Mouse (Mus musculus): ENCODE data around the gene Gm10340. TPM values are rescaled to one million over a fixed set of nuclear protein-coding genes. Genes with fewer than 3 reads are reported as not detected.
"Not testable (repeated sequence)": the region's sequence is repeated elsewhere in the genome, so short reads cannot be mapped to it uniquely, and the experiment has no call there.

Gm10340 gene
- polyA plus RNA-seq (2016; fragmentation: Nextera tagmentation; extraction: Ambion mirVana) = not detected in 2 replicates

GRCm38 (mm10) chr14:3133697-3134096, at the start of gene Gm10340:
TSS of gene Gm10340 (plus strand) at chr14:3133997.
- not testable (repeated sequence) for H3K9me3 ChIP-seq (replicated peaks); DNase-seq (ENCODE audit: low spot score)

GRCm38 (mm10) chr14:3116051-3116450, 17.7 kb upstream of the Gm10340 start:
- not testable (repeated sequence) for H3K9me3 ChIP-seq (replicated peaks); H3K4me1 ChIP-seq; H3K4me3 ChIP-seq; H3K27ac ChIP-seq; H3K27me3 ChIP-seq (ENCODE audit: low read depth, poor library complexity, severe bottlenecking); DNase-seq (ENCODE audit: low spot score); H3K36me3 ChIP-seq
- 93% methylated on average over 20 of the region's 25 CpGs for WGBS

More at GRCm38 (mm10) chr14:3133697-3134096, at the start of gene Gm10340:
- H3K4me1 ChIP-seq; H3K27me3 ChIP-seq (ENCODE audit: low read depth, poor library complexity, severe bottlenecking); H3K27ac ChIP-seq; H3K4me3 ChIP-seq; H3K36me3 ChIP-seq: not testable (repeated sequence)
- 83% methylated on average over 2 of the region's 3 CpGs for WGBS

DNA sequence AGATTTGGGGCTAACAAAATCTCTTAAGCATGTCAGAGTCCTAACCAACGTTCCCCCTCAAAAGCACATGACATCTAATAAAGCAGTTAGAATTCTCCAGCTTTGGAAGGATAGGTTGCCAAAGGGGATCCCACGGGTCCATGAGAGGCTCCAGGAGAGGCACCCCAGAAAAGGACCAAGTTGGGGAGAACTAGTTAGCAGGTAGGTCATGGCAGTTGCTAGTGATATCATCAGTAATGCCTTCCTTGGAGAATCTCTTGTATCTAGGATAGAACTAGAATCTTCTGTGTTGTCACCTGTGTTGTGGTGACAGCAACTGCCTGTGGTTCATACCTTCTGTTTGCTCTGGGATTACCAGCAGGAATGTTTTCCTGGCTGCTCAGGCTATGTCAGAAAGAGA, 54.2 kb downstream of the Gm10340 start, which contains the start of gene Gm5795:
Gene Gm5795, plus strand, starts transcription at position 301 of the 400 bp plus-strand sequence.
- H3K4me3 ChIP-seq; H3K27me3 ChIP-seq (ENCODE audit: low read depth, poor library complexity, severe bottlenecking); H3K4me1 ChIP-seq; H3K9me3 ChIP-seq (replicated peaks); H3K27ac ChIP-seq; H3K36me3 ChIP-seq; DNase-seq (ENCODE audit: low spot score): not testable (repeated sequence)
- WGBS = no CpG with 5 or more reads among the region's 2 CpGs

Other genes with a start within 250 kb of the Gm10340 start
- gene Gm2888, start 104.0 kb upstream of the Gm10340 start, polyA plus RNA-seq (2016; fragmentation: Nextera tagmentation; extraction: Ambion mirVana) = not detected in 2 replicates
- 2.6 and 3.2 TPM in 2 replicates for gene Gm2897, start 84.7 kb upstream of the Gm10340 start, polyA plus RNA-seq (2016; fragmentation: Nextera tagmentation; extraction: Ambion mirVana)
- gene Gm5795, start 54.3 kb downstream of the Gm10340 start, polyA plus RNA-seq (2016; fragmentation: Nextera tagmentation; extraction: Ambion mirVana) = not detected in 2 replicates
- gene D830030K20Rik, start 74.5 kb downstream of the Gm10340 start, polyA plus RNA-seq (2016; fragmentation: Nextera tagmentation; extraction: Ambion mirVana) = 7.4 and 9.3 TPM in 2 replicates
- not detected in 2 replicates for gene Gm2956, start 198.6 kb downstream of the Gm10340 start, polyA plus RNA-seq (2016; fragmentation: Nextera tagmentation; extraction: Ambion mirVana)

Measured in limb, embryonic 10.5 days (tissue).